Mouse (Mus musculus) myocyte (in vitro differentiated cells): ENCODE results near the gene Popdc3. TPM values are rescaled to one million over a fixed set of nuclear protein-coding genes. Genes with fewer than 3 reads are reported as not detected.

Experiments
- H3K27me3 ChIP-seq: one replicate; pipeline ENCODE4 v1.6.1; 2011; ENCODE audit not compliant: control insufficient read depth, insufficient read depth, insufficient read length
- H3K36me3 ChIP-seq: one replicate; pipeline ENCODE4 v1.6.1; 2011; ENCODE audit not compliant: control insufficient read depth, insufficient read depth
- H3K4me2 ChIP-seq: one replicate; pipeline ENCODE4 v1.6.1; 2011; ENCODE audit warnings: low read depth, control low read depth
- H3K4me3 ChIP-seq: one replicate; pipeline ENCODE4 v1.5.1; 2011; ENCODE audit warnings: mild to moderate bottlenecking, control low read depth, moderate library complexity
- H3K79me2 ChIP-seq: one replicate; pipeline ENCODE4 v1.6.1; 2011; ENCODE audit not compliant: control insufficient read depth, insufficient read depth
- H3ac ChIP-seq: one replicate; pipeline ENCODE4 v1.6.1; 2011; ENCODE audit not compliant: control insufficient read depth, insufficient read length
- CEBPB ChIP-seq: IDR thresholded peaks from 2 replicates; pipeline ENCODE4 v1.6.1; 2011; ENCODE audit warnings: mild to moderate bottlenecking, moderate library complexity; ENCODE audit not compliant: poor library complexity, insufficient read depth, severe bottlenecking
- E2F4 ChIP-seq: IDR thresholded peaks from one replicate; pipeline ENCODE4 v1.6.1; 2011; ENCODE audit warnings: mild to moderate bottlenecking, control low read depth, moderate library complexity; ENCODE audit not compliant: insufficient read depth
- MAX ChIP-seq: IDR thresholded peaks from one replicate; pipeline ENCODE4 v1.6.1; 2011; ENCODE audit warnings: low read depth, mild to moderate bottlenecking, control low read depth
- MYOD1 ChIP-seq, 3 experiments: IDR thresholded peaks; one replicate each; pipeline ENCODE4 v1.6.1; 2011; ENCODE audit warnings: control low read depth in 2 of 3, low read depth in 2 of 3, mild to moderate bottlenecking in 2 of 3, moderate library complexity in 1 of 3; ENCODE audit not compliant: insufficient read length in 2 of 3, control insufficient read depth in 1 of 3
- MYOG ChIP-seq, 3 experiments: IDR thresholded peaks; one replicate each; pipeline ENCODE4 v1.6.1; 2011; ENCODE audit warnings: control low read depth in 2 of 3, low read depth in 2 of 3, mild to moderate bottlenecking in 2 of 3; ENCODE audit not compliant: insufficient read length in 2 of 3, control insufficient read depth in 1 of 3, insufficient read depth in 1 of 3
- POLR2A ChIP-seq: IDR thresholded peaks from one replicate; pipeline ENCODE4 v1.6.1; 2011; ENCODE audit warnings: low read depth, mild to moderate bottlenecking, control low read depth, moderate library complexity; ENCODE audit not compliant: insufficient read length
- POLR2AphosphoS2 ChIP-seq: IDR thresholded peaks from one replicate; pipeline ENCODE4 v1.6.1; 2011; ENCODE audit warnings: low read depth, control low read depth; ENCODE audit not compliant: insufficient read length
- REST ChIP-seq: IDR thresholded peaks from one replicate; pipeline ENCODE4 v1.6.1; 2011; ENCODE audit warnings: mild to moderate bottlenecking, control low read depth, moderate library complexity; ENCODE audit not compliant: insufficient read depth, insufficient read length
- SRF ChIP-seq: IDR thresholded peaks from one replicate; pipeline ENCODE4 v1.6.1; 2011; ENCODE audit warnings: low read depth; ENCODE audit not compliant: control insufficient read depth, insufficient read length
- TCF12 ChIP-seq: IDR thresholded peaks from one replicate; pipeline ENCODE4 v1.6.1; 2011; ENCODE audit warnings: mild to moderate bottlenecking, control low read depth; ENCODE audit not compliant: poor library complexity, insufficient read depth, severe bottlenecking
- TCF3 ChIP-seq: IDR thresholded peaks from one replicate; pipeline ENCODE4 v1.6.1; 2011; ENCODE audit warnings: low read depth, control low read depth; ENCODE audit not compliant: insufficient read length
- USF1 ChIP-seq: IDR thresholded peaks from one replicate; pipeline ENCODE4 v1.6.1; 2011; ENCODE audit warnings: low read depth, mild to moderate bottlenecking, control low read depth, moderate library complexity
- polyA plus RNA-seq: library from polyadenylated mRNA; unstranded; fragments of >200 nt; fragmentation: generic; extraction: Trizol; gene quantifications from one replicate; pipeline ENCODE4 v1.2.1, GENCODE M21; 2012; ENCODE audit warnings: missing spikeins

Popdc3 gene
- polyA plus RNA-seq, 1 experiment: 122 TPM

DNA sequence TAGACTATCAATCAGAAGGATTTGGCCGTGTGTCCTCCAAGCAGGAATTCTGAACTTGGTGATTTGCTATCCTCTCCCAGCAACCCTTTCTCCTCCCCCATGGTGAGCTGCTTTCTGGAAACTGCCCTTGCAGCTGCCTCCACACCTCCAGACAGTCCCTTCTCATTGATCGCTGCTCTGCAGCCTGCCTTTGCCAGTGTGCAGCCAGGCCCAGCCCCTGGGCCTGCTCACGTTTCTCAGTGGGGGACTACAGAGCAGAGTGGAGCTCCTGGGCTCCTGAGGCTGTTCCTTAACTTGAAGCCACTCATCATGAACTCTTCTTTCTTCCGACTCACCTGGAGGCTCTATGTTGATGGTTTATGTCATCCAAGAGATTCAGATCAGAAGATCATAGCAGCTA is 38.0 kb upstream of the Popdc3 start:
- H3K36me3 ChIP-seq: peaks cover 19% of the 10 kb centered on the region
- no peak overlapping the region for H3K4me2 ChIP-seq
- H3K27me3 ChIP-seq: no peaks in the 10 kb centered on the region
- TF ChIP-seq MYOD1 (IDR thresholded peaks at IDR 0.05; ENCODE audit: control insufficient read depth in 1 of 3, insufficient read length in 2 of 3, low read depth in 2 of 3): peak in 1 of 3 experiments; percentile 6
- no peak for TF ChIP-seq MYOG (IDR thresholded peaks at IDR 0.05; ENCODE audit: control insufficient read depth in 1 of 3, insufficient read depth in 1 of 3, insufficient read length in 2 of 3, low read depth in 2 of 3)
- no peak overlapping the region for H3K4me3 ChIP-seq
- H3ac ChIP-seq: no peak overlapping the region
- H3K79me2 ChIP-seq: no peaks in the 10 kb centered on the region

DNA sequence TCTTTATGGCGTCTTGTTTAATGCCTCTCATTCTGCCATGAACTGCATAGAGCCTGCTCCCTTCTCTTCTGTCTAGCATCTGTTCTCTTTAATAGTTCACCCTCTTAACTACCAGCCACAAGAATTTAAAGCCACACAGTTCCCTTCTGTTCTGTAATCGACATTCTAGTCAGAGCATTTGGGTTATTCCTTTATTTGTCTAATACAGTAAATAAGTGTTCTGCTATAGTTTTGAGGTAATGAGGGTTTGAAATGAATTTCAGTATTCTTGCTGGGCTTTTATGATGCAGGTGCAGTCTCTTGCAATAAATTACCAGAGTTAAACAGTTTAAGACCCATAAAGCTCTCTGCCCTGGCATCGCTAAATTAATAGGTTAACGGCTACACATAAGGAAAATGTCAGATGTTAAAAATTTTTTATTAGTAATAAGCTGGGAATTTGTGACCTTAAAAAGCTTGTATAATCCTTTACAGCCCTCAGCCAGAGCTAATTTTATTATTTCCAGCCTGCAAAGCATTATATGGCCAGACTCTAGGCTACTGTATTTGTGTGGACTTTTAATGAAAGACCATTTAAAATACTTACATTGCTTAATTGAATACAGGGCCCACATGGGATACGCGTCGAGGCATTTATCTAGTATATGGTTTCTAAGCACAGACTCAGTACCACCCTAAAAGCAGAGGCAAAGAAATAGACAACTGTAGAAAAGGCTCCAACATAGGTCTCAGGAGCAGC is 37.3 kb upstream of the Popdc3 start:
- H3K79me2 ChIP-seq: no peaks in the 10 kb centered on the region
- H3K4me3 ChIP-seq: no peak overlapping the region
- H3ac ChIP-seq: no peak overlapping the region
- TF ChIP-seq CEBPB (no peak), E2F4 (no peak)
- H3K4me2 ChIP-seq: no peak overlapping the region
- H3K36me3 ChIP-seq: peaks cover 19% of the 10 kb centered on the region
- H3K27me3 ChIP-seq: no peaks in the 10 kb centered on the region

- H3K79me2 ChIP-seq: no peaks in the 10 kb centered on the region
- H3K4me2 ChIP-seq: no peak overlapping the region
- TF ChIP-seq MYOG (IDR thresholded peaks at IDR 0.05; ENCODE audit: control insufficient read depth in 1 of 3, insufficient read depth in 1 of 3, insufficient read length in 2 of 3, low read depth in 2 of 3): no peak
- no peak for TF ChIP-seq MYOD1 (IDR thresholded peaks at IDR 0.05; ENCODE audit: control insufficient read depth in 1 of 3, insufficient read length in 2 of 3, low read depth in 2 of 3)
- TF ChIP-seq E2F4: no peak
- TF ChIP-seq POLR2A: no peak
- TF ChIP-seq MAX: no peak
- TF ChIP-seq SRF: no peak
- no peak for TF ChIP-seq REST
- no peak for TF ChIP-seq POLR2AphosphoS2
- peaks cover 18% of the 10 kb centered on the region for H3K36me3 ChIP-seq
- H3ac ChIP-seq: no peak overlapping the region
- H3K27me3 ChIP-seq: no peaks in the 10 kb centered on the region
- no peak overlapping the region for H3K4me3 ChIP-seq
Observed at GRCm38 (mm10) chr10:45142359-45142758, 35.5 kb upstream of the Popdc3 start.

DNA sequence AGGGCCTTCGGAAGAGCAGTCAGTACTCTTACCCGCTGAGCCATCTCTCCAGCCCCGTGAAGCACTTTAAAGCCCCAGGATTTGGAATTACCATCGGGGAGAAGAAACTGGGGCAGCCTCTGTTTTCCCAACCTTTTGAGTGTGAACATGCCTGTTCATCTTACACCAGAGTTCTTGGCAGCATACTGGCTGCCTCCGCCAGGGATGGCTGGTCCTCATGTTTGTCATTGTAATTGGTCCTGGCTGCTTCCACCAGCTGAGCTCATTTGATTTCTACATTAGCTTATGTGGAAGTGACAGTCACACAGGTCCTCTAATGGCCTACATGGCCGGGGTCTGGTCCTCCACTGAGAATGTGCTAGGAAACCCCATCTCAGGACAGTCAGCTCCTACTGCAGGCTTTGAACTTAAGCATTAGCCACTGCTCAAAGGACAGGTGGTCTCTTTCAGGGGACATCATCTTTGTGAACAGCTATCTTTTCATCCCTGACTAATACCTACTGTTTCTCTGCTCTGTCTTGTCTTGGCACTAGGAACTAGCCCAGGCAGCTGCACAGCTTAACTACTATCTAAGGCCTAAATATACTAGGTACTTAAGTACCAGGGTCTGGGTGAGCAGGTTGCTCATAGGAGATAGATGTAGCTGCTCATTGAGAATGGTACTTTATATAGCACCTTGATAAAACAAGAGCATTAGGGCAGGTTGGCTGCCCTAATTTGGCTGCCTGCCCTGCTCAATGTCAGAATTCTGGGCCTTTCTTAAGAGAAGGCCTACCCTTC is 33.7 kb upstream of the Popdc3 start:
- H3K4me2 ChIP-seq: no peak overlapping the region
- H3ac ChIP-seq: no peak overlapping the region
- H3K36me3 ChIP-seq: peaks cover 13% of the 10 kb centered on the region
- no peak overlapping the region for H3K4me3 ChIP-seq
- TF ChIP-seq CEBPB: no peak
- TF ChIP-seq SRF: no peak
- TF ChIP-seq POLR2AphosphoS2: no peak
- no peak for TF ChIP-seq USF1
- TF ChIP-seq REST: no peak
- no peak for TF ChIP-seq MYOD1 (IDR thresholded peaks at IDR 0.05; ENCODE audit: control insufficient read depth in 1 of 3, insufficient read length in 2 of 3, low read depth in 2 of 3)
- TF ChIP-seq TCF12: no peak
- TF ChIP-seq MYOG (IDR thresholded peaks at IDR 0.05; ENCODE audit: control insufficient read depth in 1 of 3, insufficient read depth in 1 of 3, insufficient read length in 2 of 3, low read depth in 2 of 3): no peak
- no peak for TF ChIP-seq POLR2A
- no peak for TF ChIP-seq E2F4
- no peak for TF ChIP-seq TCF3
- no peak for TF ChIP-seq MAX
- no peaks in the 10 kb centered on the region for H3K79me2 ChIP-seq
- no peaks in the 10 kb centered on the region for H3K27me3 ChIP-seq

DNA sequence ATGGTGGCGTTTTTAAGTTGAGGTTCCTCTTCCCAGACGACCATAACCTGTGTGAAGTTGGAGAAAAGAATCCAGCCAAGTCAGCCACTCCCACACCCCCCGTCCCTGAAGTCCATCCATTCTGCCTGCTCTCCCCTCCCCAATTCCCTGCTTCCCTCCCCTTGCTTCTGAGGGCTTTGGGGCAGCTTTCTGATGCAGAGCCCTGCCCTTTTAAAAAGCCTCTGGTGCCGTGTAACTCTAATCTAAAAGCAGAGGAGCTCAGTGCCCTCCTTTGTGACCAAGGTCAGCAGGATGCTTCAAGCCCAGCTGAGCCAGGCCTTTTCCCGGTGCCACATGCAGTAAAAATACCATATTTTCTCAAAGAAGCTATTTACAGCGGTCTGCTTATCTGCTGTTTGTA is 31.1 kb upstream of the Popdc3 start:
- Histone ChIP-seq H3K4me2 (no peak overlapping the region), H3K79me2 (no peaks in the 10 kb centered on the region), H3K4me3 (no peak overlapping the region), H3ac (no peak overlapping the region), H3K36me3 (peaks cover 30% of the 10 kb centered on the region), H3K27me3 (no peaks in the 10 kb centered on the region)
- no peak for TF ChIP-seq E2F4
- TF ChIP-seq MYOG (IDR thresholded peaks at IDR 0.05; ENCODE audit: control insufficient read depth in 1 of 3, insufficient read depth in 1 of 3, insufficient read length in 2 of 3, low read depth in 2 of 3): no peak
- TF ChIP-seq SRF: no peak
- TF ChIP-seq MYOD1 (IDR thresholded peaks at IDR 0.05; ENCODE audit: control insufficient read depth in 1 of 3, insufficient read length in 2 of 3, low read depth in 2 of 3): no peak
- no peak for TF ChIP-seq MAX
- TF ChIP-seq POLR2AphosphoS2: no peak
- TF ChIP-seq USF1: no peak
- no peak for TF ChIP-seq TCF12
- TF ChIP-seq POLR2A: no peak
